Mouse (Mus musculus) E14TG2a.4 (cell line): ENCODE results near the gene Ppp1r1b.

Experiments
- CTCF ChIP-seq: conservative IDR thresholded peaks from 2 replicates; pipeline ENCODE4 v1.5.1; 2014; ENCODE audit warnings: low read length
- NANOG ChIP-seq: IDR thresholded peaks from 2 replicates; pipeline ENCODE4 v1.6.1; 2014; ENCODE audit warnings: borderline replicate concordance, low read length, mixed read lengths
- POU5F1 ChIP-seq: IDR thresholded peaks from 2 replicates; pipeline ENCODE4 v1.6.1; 2014; ENCODE audit warnings: low read length, borderline replicate concordance

GRCm38 (mm10) chr11:98333981-98334741 lies 14.0 kb upstream of the Ppp1r1b start:
- TF ChIP-seq CTCF (no peak), NANOG (no peak), POU5F1 (no peak)
